Mouse (Mus musculus): Measurements from ENCODE around the gene Krtap17-1. TPM values are rescaled to one million over a fixed set of nuclear protein-coding genes. Genes with fewer than 3 reads are reported as not detected.

The Krtap17-1 gene
- total and polyA plus RNA-seq, 3 experiments, result not detected

GRCm38 (mm10) chr11:99982731-99983130 is 11.1 kb downstream of the Krtap17-1 start:
- Histone ChIP-seq H3K4me1 (ENCODE audit: control insufficient read depth in 1 of 2, insufficient read depth in 2 of 2, low read length in 2 of 2) (no peaks in the 10 kb centered on the region), H3K36me3 (ENCODE audit: control insufficient read depth in 1 of 2, insufficient read depth in 2 of 2, low read length in 2 of 2) (no peaks in the 10 kb centered on the region), H3K4me3 (ENCODE audit: control insufficient read depth in 1 of 2, insufficient read depth in 1 of 2, low read depth in 2 of 2, low read length in 2 of 2) (no peak overlapping the region), H3K9me3 (replicated peaks; ENCODE audit: insufficient read depth, low read length) (no peaks in the 10 kb centered on the region), H3K27ac (ENCODE audit: control insufficient read depth, low read depth, low read length) (no peak overlapping the region), H3K9ac (ENCODE audit: control insufficient read depth, low read depth, low read length, poor library complexity, severe bottlenecking) (no peak overlapping the region), H3K27me3 (ENCODE audit: control insufficient read depth in 1 of 2, insufficient read depth in 2 of 2, low read length in 2 of 2) (no peaks in the 10 kb centered on the region), H3K79me2 (ENCODE audit: control insufficient read depth, insufficient read depth, low read length, poor library complexity) (no peaks in the 10 kb centered on the region)
- DNase-seq (ENCODE audit: low read depth, low spot score), result no peak
- TF ChIP-seq MAX (IDR thresholded peaks at IDR 0.05; ENCODE audit: low read length) (no peak), MYB (IDR thresholded peaks at IDR 0.05; ENCODE audit: low read depth, low read length) (no peak), RAD21 (IDR thresholded peaks at IDR 0.05; ENCODE audit: low read depth, low read length) (no peak), GABPA (IDR thresholded peaks at IDR 0.05; ENCODE audit: low read depth, low read length) (no peak), POLR2AphosphoS5 (IDR thresholded peaks at IDR 0.05; ENCODE audit: borderline replicate concordance, low read depth, low read length) (no peak), SMC3 (IDR thresholded peaks at IDR 0.05; ENCODE audit: low read depth, low read length) (no peak), NRF1 (IDR thresholded peaks at IDR 0.05; ENCODE audit: insufficient read depth, low read depth, low read length, poor library complexity, severe bottlenecking) (no peak), ZMIZ1 (IDR thresholded peaks at IDR 0.05; ENCODE audit: low read depth, low read length) (no peak), SIN3A (IDR thresholded peaks at IDR 0.05; ENCODE audit: low read length) (no peak), TAL1 (IDR thresholded peaks at IDR 0.05; ENCODE audit: low read length) (no peak), RCOR1 (IDR thresholded peaks at IDR 0.05; ENCODE audit: low read depth, low read length) (no peak), JUND (IDR thresholded peaks at IDR 0.05; ENCODE audit: low read depth, low read length) (no peak), UBTF (IDR thresholded peaks at IDR 0.05; ENCODE audit: borderline replicate concordance, insufficient read depth, low read depth, low read length) (no peak), ETS1 (IDR thresholded peaks at IDR 0.05; ENCODE audit: low read depth, low read length) (no peak), CTCF (IDR thresholded peaks at IDR 0.05 in 2 of 3, conservative IDR thresholded peaks at IDR 0.05 in 1 of 3; ENCODE audit: control insufficient read depth in 1 of 3, insufficient read depth in 1 of 3, low read depth in 2 of 3, low read length in 3 of 3, poor library complexity in 1 of 3, severe bottlenecking in 1 of 3) (no peak), POLR2AphosphoS2 (IDR thresholded peaks at IDR 0.05; ENCODE audit: low read length) (no peak)

GRCm38 (mm10) chr11:99978953-99979352 is 14.8 kb downstream of the Krtap17-1 start, which contains the start of gene Krtap29-1:
TSS of gene Krtap29-1 (minus strand) at chr11:99979053.
- TF ChIP-seq ZNF384 (IDR thresholded peaks at IDR 0.05; ENCODE audit: low read depth, low read length) (no peak), USF2 (IDR thresholded peaks at IDR 0.05; ENCODE audit: borderline replicate concordance in 1 of 2, insufficient read depth in 1 of 2, low read depth in 1 of 2, low read length in 2 of 2) (no peak), EP300 (IDR thresholded peaks at IDR 0.05; ENCODE audit: low read depth in 1 of 2, low read length in 2 of 2) (no peak), ZKSCAN1 (IDR thresholded peaks at IDR 0.05; ENCODE audit: low read depth, low read length) (no peak), GATA1 (IDR thresholded peaks at IDR 0.05; ENCODE audit: low read depth, low read length) (no peak), MAFK (IDR thresholded peaks at IDR 0.05; ENCODE audit: borderline replicate concordance, low read depth, low read length) (no peak), MXI1 (IDR thresholded peaks at IDR 0.05; ENCODE audit: low read depth, low read length) (no peak), NELFE (IDR thresholded peaks at IDR 0.05; ENCODE audit: low read depth, low read length) (no peak), ETS1 (IDR thresholded peaks at IDR 0.05; ENCODE audit: low read depth, low read length) (no peak), MYC (IDR thresholded peaks at IDR 0.05; ENCODE audit: low read depth, low read length) (no peak), MAX (IDR thresholded peaks at IDR 0.05; ENCODE audit: low read length) (no peak), BHLHE40 (IDR thresholded peaks at IDR 0.05; ENCODE audit: borderline replicate concordance, low read depth, low read length) (no peak), JUND (IDR thresholded peaks at IDR 0.05; ENCODE audit: low read depth, low read length) (no peak), KAT2A (conservative IDR thresholded peaks at IDR 0.05; ENCODE audit: low read depth, low read length) (no peak), CTCF (IDR thresholded peaks at IDR 0.05 in 2 of 3, conservative IDR thresholded peaks at IDR 0.05 in 1 of 3; ENCODE audit: control insufficient read depth in 1 of 3, insufficient read depth in 1 of 3, low read depth in 2 of 3, low read length in 3 of 3, poor library complexity in 1 of 3, severe bottlenecking in 1 of 3) (no peak), NRF1 (IDR thresholded peaks at IDR 0.05; ENCODE audit: insufficient read depth, low read depth, low read length, poor library complexity, severe bottlenecking) (no peak), RCOR1 (IDR thresholded peaks at IDR 0.05; ENCODE audit: low read depth, low read length) (no peak), ZC3H11A (IDR thresholded peaks at IDR 0.05; ENCODE audit: low read depth, low read length) (no peak), SMC3 (IDR thresholded peaks at IDR 0.05; ENCODE audit: low read depth, low read length) (no peak)

More at GRCm38 (mm10) chr11:99978953-99979352, 14.8 kb downstream of the Krtap17-1 start, which contains the start of gene Krtap29-1:
- no peaks in the 10 kb centered on the region for H3K9me3 ChIP-seq (replicated peaks; ENCODE audit: insufficient read depth, low read length)
- H3K79me2 ChIP-seq (ENCODE audit: control insufficient read depth, insufficient read depth, low read length, poor library complexity), result no peaks in the 10 kb centered on the region
- no peaks in the 10 kb centered on the region for H3K27me3 ChIP-seq (ENCODE audit: control insufficient read depth in 1 of 2, insufficient read depth in 2 of 2, low read length in 2 of 2)
- DNase-seq (ENCODE audit: low read depth, low spot score), result no peak
- H3K36me3 ChIP-seq (ENCODE audit: control insufficient read depth in 1 of 2, insufficient read depth in 2 of 2, low read length in 2 of 2), result no peaks in the 10 kb centered on the region
- no peak within 1 kb of the TSS for H3K9ac ChIP-seq (ENCODE audit: control insufficient read depth, low read depth, low read length, poor library complexity, severe bottlenecking)
- H3K27ac ChIP-seq (ENCODE audit: control insufficient read depth, low read depth, low read length), result no peak within 1 kb of the TSS
- no peak within 1 kb of the TSS for H3K4me3 ChIP-seq (ENCODE audit: control insufficient read depth in 1 of 2, insufficient read depth in 1 of 2, low read depth in 2 of 2, low read length in 2 of 2)
- H3K4me1 ChIP-seq (ENCODE audit: control insufficient read depth in 1 of 2, insufficient read depth in 2 of 2, low read length in 2 of 2), result no peaks in the 10 kb centered on the region
